30 mouse cellular contexts compared by ENCODE assay signal in the genomic region with DNA sequence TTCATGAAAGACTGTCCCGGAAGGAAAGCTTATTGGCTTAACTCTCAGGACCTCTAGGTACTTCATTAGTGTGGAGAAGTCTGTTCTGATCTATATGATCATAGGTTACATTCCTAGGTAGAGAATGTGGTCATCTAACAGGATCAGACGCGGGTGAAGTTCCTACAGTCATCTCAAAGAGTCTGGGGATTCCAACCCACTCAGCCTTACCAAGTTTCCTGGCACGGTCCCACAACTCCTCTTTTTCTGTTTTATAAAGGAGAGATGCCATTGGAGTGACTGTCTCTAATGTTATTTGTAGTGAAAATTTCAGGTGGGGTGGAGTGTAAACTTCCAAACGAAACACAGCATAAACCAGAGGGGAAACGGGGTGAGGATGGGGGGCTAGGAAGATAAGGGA.
"Had no signal": no experiment of that assay in that cellular context is flagged by ENCODE, and none has a peak within 500 bp of the region (broad histone marks: within the 10 kb centered on the region; RNA-seq: fewer than 3 reads in every experiment).

No protein-coding gene starts in this region.

- H3K9ac ChIP-seq: limb, embryonic 12.5 days; limb, embryonic 13.5 days; limb, embryonic 15.5 days; liver, embryonic 13.5 days; liver, embryonic 14.5 days; liver, embryonic 15.5 days; liver, postnatal 0 days; lung, embryonic 14.5 days; lung, embryonic 15.5 days; midbrain, embryonic 12.5 days; midbrain, embryonic 13.5 days; midbrain, embryonic 15.5 days had no signal

- H3K4me3 ChIP-seq: left cerebral cortex, adult 2 months; limb, embryonic 10.5 days; limb, embryonic 12.5 days; limb, embryonic 13.5 days; limb, embryonic 15.5 days; liver, embryonic 13.5 days; liver, embryonic 15.5 days; lung, embryonic 15.5 days; megakaryocyte, embryonic 14.5 days; midbrain, embryonic 10.5 days; midbrain, embryonic 12.5 days; midbrain, embryonic 13.5 days; midbrain, embryonic 15.5 days; myocyte had no signal

- H3K4me2 ChIP-seq: limb, embryonic 12.5 days; limb, embryonic 13.5 days; limb, embryonic 15.5 days; liver, embryonic 11.5 days; liver, embryonic 13.5 days; liver, embryonic 15.5 days; lung, embryonic 14.5 days; lung, embryonic 15.5 days; midbrain, embryonic 11.5 days; midbrain, embryonic 12.5 days; midbrain, embryonic 13.5 days; midbrain, embryonic 15.5 days had no signal

- H3K9me3 ChIP-seq: limb, embryonic 10.5 days; limb, embryonic 12.5 days; limb, embryonic 13.5 days; limb, embryonic 15.5 days; liver, embryonic 13.5 days; liver, embryonic 15.5 days; lung, embryonic 15.5 days; midbrain, embryonic 10.5 days; midbrain, embryonic 12.5 days; midbrain, embryonic 13.5 days; midbrain, embryonic 15.5 days had no signal

- H3K27ac ChIP-seq: left cerebral cortex, adult 2 months; limb, embryonic 10.5 days; limb, embryonic 12.5 days; limb, embryonic 13.5 days; limb, embryonic 15.5 days; liver, embryonic 13.5 days; liver, embryonic 14.5 days; liver, embryonic 15.5 days; lung, embryonic 15.5 days; macrophage; midbrain, embryonic 10.5 days; midbrain, embryonic 12.5 days; midbrain, embryonic 13.5 days; midbrain, embryonic 15.5 days had no signal

- ATAC-seq: liver, postnatal 0 days; lung, postnatal 0 days; midbrain, embryonic 13.5 days; midbrain, embryonic 15.5 days; midbrain, embryonic 16.5 days had no signal

- H3K4me1 ChIP-seq: liver, embryonic 13.5 days; liver, embryonic 15.5 days; lung, embryonic 15.5 days; megakaryocyte, embryonic 14.5 days; midbrain, embryonic 10.5 days; midbrain, embryonic 12.5 days; midbrain, embryonic 15.5 days had no signal

- DNase-seq: left cerebral cortex, postnatal 4 days; liver; liver, embryonic 13.5 days; liver, postnatal 0 days; lung, adult 18-20 months; lung, embryonic 14.5 days; lung, postnatal 10 days; lung, postnatal 14 days; lung, postnatal 36 days; lung, postnatal 4 days; midbrain, embryonic 14.5 days had no signal

- H3K27me3 ChIP-seq: limb, embryonic 12.5 days; limb, embryonic 13.5 days; limb, embryonic 15.5 days; liver, embryonic 13.5 days; liver, embryonic 15.5 days; lung, embryonic 15.5 days; midbrain, embryonic 12.5 days; midbrain, embryonic 13.5 days; midbrain, embryonic 15.5 days had no signal

- H3K36me3 ChIP-seq: limb, embryonic 10.5 days; limb, embryonic 12.5 days; limb, embryonic 13.5 days; limb, embryonic 15.5 days; liver, embryonic 13.5 days; liver, embryonic 15.5 days; lung, embryonic 15.5 days; midbrain, embryonic 10.5 days; midbrain, embryonic 12.5 days; midbrain, embryonic 13.5 days; midbrain, embryonic 15.5 days had no signal
